Mouse (Mus musculus): ENCODE measurements around the gene Trhde.

DNA sequence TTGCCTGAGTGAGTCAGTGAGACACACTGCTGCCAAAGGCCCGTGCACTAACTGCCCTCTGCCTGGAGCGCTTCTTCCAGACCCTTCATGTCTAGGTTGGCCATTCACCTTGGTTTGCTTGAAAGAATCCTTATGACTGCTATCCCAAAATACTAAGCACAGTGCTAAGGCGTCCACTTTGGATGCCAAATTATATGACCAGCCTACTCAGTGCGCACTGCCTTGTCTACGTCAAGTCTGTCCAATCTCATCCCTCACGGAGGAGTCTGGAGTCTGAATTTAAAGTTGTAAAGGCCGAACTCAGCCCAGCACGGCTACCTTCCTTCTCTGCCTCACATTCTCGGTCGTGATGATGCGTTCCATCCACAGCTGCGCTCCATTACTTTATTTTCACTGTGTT is 39.9 kb upstream of the Trhde start:
- no peak for TF ChIP-seq CTCF (conservative IDR thresholded peaks at IDR 0.05; ENCODE audit: low read length)
- TF ChIP-seq NANOG (IDR thresholded peaks at IDR 0.05; ENCODE audit: borderline replicate concordance, low read length): no peak

Measured in E14TG2a.4 (cell line).